Mouse (Mus musculus) heart, adult 8-10 months (tissue): Measurements from ENCODE around the gene Dync1li2. TPM values are rescaled to one million over a fixed set of nuclear protein-coding genes. Genes with fewer than 3 reads are reported as not detected.

Experiments used
- DNase-seq: peaks from one replicate; pipeline ENCODE4 v3.0.0; 2022; ENCODE audit warnings: low spot score
- total RNA-seq, 4 experiments: library from RNA; stranded (reverse); gene quantifications; 2 replicates each; pipeline ENCODE4 v1.2.4; 2022

The Dync1li2 gene
- total RNA-seq, 4 experiments from 2014 or later: 80.4 to 113 (median 96.5) TPM

GRCm38 (mm10) chr8:104383296-104383695 lies 59.6 kb downstream of the Dync1li2 start:
- no peak for DNase-seq

DNA sequence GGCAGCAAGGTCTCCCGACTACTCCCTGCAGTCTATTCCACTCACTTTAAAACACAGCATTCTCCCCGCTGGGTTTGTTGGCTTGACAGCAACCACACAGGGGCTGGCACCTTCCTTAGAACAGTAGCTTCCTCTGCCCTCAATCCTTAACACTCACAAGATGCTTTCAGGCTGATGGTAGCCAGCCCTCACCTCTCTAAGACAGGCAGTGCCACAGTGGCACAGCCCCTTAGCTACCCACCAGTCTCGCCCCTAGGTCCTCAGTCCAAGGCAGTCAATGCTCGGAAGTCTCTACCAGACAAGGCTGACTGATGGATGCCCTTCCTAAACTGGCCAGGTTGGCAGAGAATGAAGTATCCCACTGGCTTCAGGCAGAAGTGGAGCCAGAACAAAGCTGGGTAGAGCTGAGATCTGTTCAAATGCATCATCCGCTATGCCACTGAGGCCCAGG lies 61.9 kb downstream of the Dync1li2 start:
- no peak for DNase-seq

- no peak for DNase-seq
Observed at GRCm38 (mm10) chr8:104380269-104380668, 62.6 kb downstream of the Dync1li2 start.

GRCm38 (mm10) chr8:104379301-104379836 lies 63.5 kb downstream of the Dync1li2 start:
- no peak for DNase-seq

DNA sequence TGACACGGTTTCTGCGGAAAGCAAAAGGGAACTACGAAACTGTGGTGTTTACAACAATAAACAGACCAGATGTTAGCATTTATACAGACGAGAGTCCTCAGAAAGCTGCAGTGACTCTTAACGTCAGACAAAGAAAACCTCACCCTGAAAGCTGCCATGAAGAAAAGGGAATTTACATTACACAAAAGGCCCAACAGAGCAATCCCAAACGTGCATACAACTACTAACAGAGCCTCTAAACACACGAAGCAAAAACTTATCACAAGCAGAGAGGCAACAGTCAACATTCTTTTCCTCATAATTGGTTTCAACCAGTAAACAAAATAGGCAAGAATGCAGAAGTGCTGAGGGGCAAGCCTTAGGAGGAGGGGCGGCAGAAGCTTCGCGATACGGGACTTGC lies 66.2 kb downstream of the Dync1li2 start:
- no peak for DNase-seq

GRCm38 (mm10) chr8:104375959-104376358 lies 66.9 kb downstream of the Dync1li2 start:
- DNase-seq: no peak

- DNase-seq: peak; percentile 60
Observed at GRCm38 (mm10) chr8:104374864-104375846, 67.7 kb downstream of the Dync1li2 start.

DNA sequence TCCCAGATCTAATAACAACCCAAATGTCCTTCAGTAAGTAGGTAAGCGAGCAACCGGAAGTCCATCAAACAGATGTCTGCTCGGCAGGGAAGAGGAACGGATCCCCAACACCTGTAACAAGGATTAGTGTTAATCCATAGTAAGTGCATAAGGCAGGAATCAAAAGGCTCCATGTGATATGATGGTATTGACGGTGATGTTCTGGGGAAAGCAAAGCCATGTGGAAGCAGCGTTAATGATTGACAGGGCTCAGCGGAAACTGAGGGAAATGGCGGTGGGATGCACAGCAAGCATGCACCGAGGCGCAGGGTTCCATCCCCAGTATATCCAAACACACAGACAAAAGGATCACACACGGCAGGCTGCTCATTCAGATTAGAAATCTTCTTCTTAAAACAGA lies 68.6 kb downstream of the Dync1li2 start:
- no peak for DNase-seq

DNA sequence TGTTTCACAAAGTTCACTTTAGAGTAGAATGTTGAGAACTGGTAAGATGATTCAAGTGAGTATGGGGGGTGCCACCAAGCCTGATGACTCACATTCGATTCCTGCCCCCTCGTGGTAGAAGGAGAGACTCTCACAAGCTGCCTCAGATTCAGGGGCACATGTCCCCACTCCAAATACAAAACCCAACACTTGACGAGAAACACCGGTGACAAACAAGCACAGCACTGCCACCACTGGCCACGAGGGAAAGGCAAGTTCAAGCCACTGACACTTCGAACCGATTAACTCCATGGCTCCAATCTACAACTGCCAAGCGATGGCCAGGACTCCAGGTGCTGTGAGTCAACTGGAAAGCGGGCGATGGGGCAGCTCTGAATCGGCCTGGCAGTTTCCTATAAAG lies 69.1 kb downstream of the Dync1li2 start:
- no peak for DNase-seq

GRCm38 (mm10) chr8:104371121-104371520 lies 71.7 kb downstream of the Dync1li2 start:
- DNase-seq: no peak

- peak; percentile 33 for DNase-seq
Observed at GRCm38 (mm10) chr8:104370071-104370470, 72.8 kb downstream of the Dync1li2 start.

- DNase-seq: no peak
Observed at GRCm38 (mm10) chr8:104369591-104369990, 73.3 kb downstream of the Dync1li2 start.

Other genes with a start within 250 kb of the Dync1li2 start
- gene Tk2, start 194.5 kb downstream of the Dync1li2 start, total RNA-seq: 10 to 100 TPM in 1 of 4 experiments, 1 to 10 TPM in 3; 6.5 to 10.4 (median 9.3) TPM
- gene Cklf, start 192.2 kb downstream of the Dync1li2 start, total RNA-seq: 1 to 10 TPM; 3.1 to 4.6 (median 4.2) TPM
- not detected for gene Cmtm2a, start 149.9 kb downstream of the Dync1li2 start, total RNA-seq
- gene Gm45711, start 133.0 kb downstream of the Dync1li2 start, total RNA-seq: not detected
- under 1 TPM in 1 of 4 experiments, not detected in 3; 0.28 TPM for gene Cmtm1, start 132.9 kb downstream of the Dync1li2 start, total RNA-seq
- not detected for gene Gm11020, start 121.5 kb downstream of the Dync1li2 start, total RNA-seq
- gene Cmtm2b, start 120.8 kb downstream of the Dync1li2 start, total RNA-seq: not detected
- gene Cmtm3, start 103.6 kb downstream of the Dync1li2 start, total RNA-seq: 10 to 100 TPM; 10.1 to 18.8 (median 14.9) TPM
- gene Cmtm4, start 47.2 kb downstream of the Dync1li2 start, total RNA-seq: 10 to 100 TPM; 10.7 to 11.8 (median 11.0) TPM
- not detected for gene Terb1, start 66.9 kb upstream of the Dync1li2 start, total RNA-seq
- gene Nae1, start 91.6 kb upstream of the Dync1li2 start, total RNA-seq: 10 to 100 TPM; 28.5 to 32.0 (median 29.9) TPM
- gene Car7, start 91.6 kb upstream of the Dync1li2 start, total RNA-seq: 1 to 10 TPM; 2.6 to 4.4 (median 3.2) TPM
- 10 to 100 TPM; 24.1 to 44.1 (median 34.9) TPM for gene Pdp2, start 148.4 kb upstream of the Dync1li2 start, total RNA-seq
- gene Cdh16, start 181.3 kb upstream of the Dync1li2 start, total RNA-seq: 1 to 10 TPM; 3.7 to 8.2 (median 6.5) TPM
- 100 to 1,000 TPM; 215 to 381 (median 317) TPM for gene Rrad, start 188.3 kb upstream of the Dync1li2 start, total RNA-seq
- gene Ciao2b, start 198.9 kb upstream of the Dync1li2 start, total RNA-seq: 10 to 100 TPM; 65.5 to 84.7 (median 73.7) TPM